21 mouse cellular contexts compared by ENCODE assay signal in the genomic region with DNA sequence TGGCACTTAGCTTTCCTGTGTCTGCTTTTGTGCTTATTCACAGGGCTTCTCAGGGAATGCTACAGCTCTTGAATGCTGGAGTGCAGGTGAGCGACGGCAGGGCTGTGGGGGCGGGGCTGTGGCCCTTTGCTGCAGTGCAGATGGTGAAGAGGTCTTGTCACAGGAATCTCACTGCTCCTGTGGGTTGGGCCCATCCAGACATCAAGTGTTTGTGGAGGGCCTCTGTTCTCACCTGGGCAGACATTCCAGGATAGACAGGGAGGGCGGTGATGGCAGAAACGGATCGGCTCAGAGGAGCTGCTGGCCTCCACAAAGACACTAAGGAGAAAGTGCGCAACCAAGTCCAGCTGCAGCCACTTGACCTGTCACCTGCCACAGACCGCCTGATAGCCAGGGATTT. TPM values are rescaled to one million over a fixed set of nuclear protein-coding genes. Genes with fewer than 3 reads are reported as not detected.
DNase-seq lines count a peak whose midpoint lies in the region; ATAC-seq lines count a peak whose summit lies in the region.
"Had no signal": no experiment of that assay in that cellular context is flagged by ENCODE, and none has a peak within 500 bp of the region (broad histone marks: within the 10 kb centered on the region; RNA-seq: fewer than 3 reads in every experiment).

No protein-coding gene starts in this region.

- H3K9ac ChIP-seq in heart, embryonic 11.5 days (ENCODE audit: low read depth, low read length): no peak overlapping the region
- no peak overlapping the region for H3K9ac ChIP-seq in lung, embryonic 15.5 days
- H3K9ac ChIP-seq: hindbrain, embryonic 15.5 days; liver, embryonic 12.5 days had no signal

- no peak overlapping the region for H3K27ac ChIP-seq in heart, embryonic 11.5 days (ENCODE audit: low read depth, low read length)
- H3K27ac ChIP-seq in limb, embryonic 10.5 days: peak overlapping the region; percentile 27
- H3K27ac ChIP-seq in lung, embryonic 15.5 days: peak overlapping the region; percentile 83
- H3K27ac ChIP-seq: forebrain, embryonic 10.5 days; hindbrain, embryonic 15.5 days; liver, embryonic 12.5 days; macrophage; midbrain, embryonic 10.5 days had no signal

- H3K4me1 ChIP-seq in heart, embryonic 11.5 days (ENCODE audit: control insufficient read depth, insufficient read depth, low read length): no peaks in the 10 kb centered on the region; the same call in none of the 2 replicates
- H3K4me1 ChIP-seq in limb, embryonic 10.5 days: peaks cover 59% of the 10 kb centered on the region
- peaks cover 43% of the 10 kb centered on the region for H3K4me1 ChIP-seq in lung, embryonic 15.5 days
- H3K4me1 ChIP-seq: hindbrain, embryonic 15.5 days had no signal

- intact Hi-C loops in heart, postnatal 14 days (cut with DNase I): no loop called here

- H3K9me3 ChIP-seq in heart, embryonic 11.5 days (replicated peaks; ENCODE audit: control insufficient read depth, low read length): no peaks in the 10 kb centered on the region
- no peaks in the 10 kb centered on the region for H3K9me3 ChIP-seq in limb, embryonic 10.5 days (replicated peaks)
- no peaks in the 10 kb centered on the region for H3K9me3 ChIP-seq in lung, embryonic 15.5 days
- H3K9me3 ChIP-seq: forebrain, embryonic 10.5 days; hindbrain, embryonic 15.5 days; liver, embryonic 12.5 days; midbrain, embryonic 10.5 days had no signal

- H3K36me3 ChIP-seq in heart, embryonic 11.5 days (ENCODE audit: control insufficient read depth, insufficient read depth, low read length): peaks cover 3% of the 10 kb centered on the region; the same call in 1 of the 2 replicates
- peaks cover 10% of the 10 kb centered on the region for H3K36me3 ChIP-seq in limb, embryonic 10.5 days
- no peaks in the 10 kb centered on the region for H3K36me3 ChIP-seq in lung, embryonic 15.5 days
- H3K36me3 ChIP-seq: hindbrain, embryonic 15.5 days had no signal

- no peak overlapping the region for H3K4me2 ChIP-seq in heart, embryonic 11.5 days
- no peak overlapping the region for H3K4me2 ChIP-seq in lung, embryonic 15.5 days
- H3K4me2 ChIP-seq: hindbrain, embryonic 15.5 days; liver, embryonic 12.5 days had no signal

- no peaks in the 10 kb centered on the region for H3K27me3 ChIP-seq in heart, embryonic 11.5 days (ENCODE audit: control insufficient read depth, insufficient read depth, low read length)
- H3K27me3 ChIP-seq in limb, embryonic 10.5 days (ENCODE audit: low read depth, poor library complexity, severe bottlenecking): no peaks in the 10 kb centered on the region
- no peaks in the 10 kb centered on the region for H3K27me3 ChIP-seq in lung, embryonic 15.5 days
- H3K27me3 ChIP-seq: hindbrain, embryonic 15.5 days; liver, embryonic 12.5 days had no signal

- WGBS in heart, embryonic 11.5 days (ENCODE audit: insufficient replicate concordance): 60% methylated on average over 8 of the region's 8 CpGs
- 74% methylated on average over 8 of the region's 8 CpGs for WGBS in limb, embryonic 10.5 days
- 53% methylated on average over 8 of the region's 8 CpGs for WGBS in lung, embryonic 15.5 days

- no peak overlapping the region for H3K4me3 ChIP-seq in heart, embryonic 11.5 days (ENCODE audit: low read depth, low read length)
- H3K4me3 ChIP-seq in limb, embryonic 10.5 days: no peak overlapping the region
- no peak overlapping the region for H3K4me3 ChIP-seq in lung, embryonic 15.5 days
- H3K4me3 ChIP-seq: forebrain, embryonic 10.5 days; hindbrain, embryonic 15.5 days; liver, embryonic 12.5 days; midbrain, embryonic 10.5 days had no signal

- DNase-seq in heart, postnatal 14 days: no peak
- DNase-seq in limb, embryonic 10.5 days (ENCODE audit: low spot score): no peak
- peak; percentile 86 for DNase-seq in lung, postnatal 36 days
- DNase-seq in T-cell, adult 2 months (ENCODE audit: low spot score): no peak
- DNase-seq in thymus, postnatal 14 days: no peak
- DNase-seq: adrenal gland, postnatal 25 days; cerebellum, adult 8-10 months; gastrocnemius, postnatal 36 days; kidney, adult 8-10 months; kidney, postnatal 14 days; layer of hippocampus, adult 9-11 months; right cerebral cortex, postnatal 14 days; spleen, adult 18-20 months had no signal

- ATAC-seq in heart, embryonic 11.5 days (replicated peaks; ENCODE audit: insufficient number of reproducible peaks, low FRiP score, low TSS enrichment): 0 out of 2 replicates have a peak, but pooled peaks have one; percentile 15
- peak; percentile 64; the same call in 1 of the 2 replicates for ATAC-seq in lung, embryonic 15.5 days (ENCODE audit: borderline replicate concordance, extremely low read depth, low FRiP score, low TSS enrichment)
- ATAC-seq: CD4-positive, CD25-positive, alpha-beta regulatory T cell, adult 4 months; liver, embryonic 12.5 days had no signal

RNA-seq across cellular contexts. Expression of gene Dusp7, which starts 42.2 kb away (rescaled TPM):
- polyA plus RNA-seq in heart, embryonic 11.5 days (2014; fragmentation: Nextera tagmentation; extraction: Ambion mirVana): 19.8 and 22.0 TPM in 2 replicates
- 10 to 100 TPM; 53.2 to 53.9 TPM for total RNA-seq in heart, postnatal 14 days (2021)
- polyA plus RNA-seq in limb, embryonic 10.5 days (2016; fragmentation: Nextera tagmentation; extraction: Ambion mirVana): 43.1 and 44.9 TPM in 2 replicates
- polyA plus RNA-seq in lung, embryonic 15.5 days (2015; fragmentation: Nextera tagmentation; extraction: Ambion mirVana): 16.5 and 17.5 TPM in 2 replicates

RNA-seq across cellular contexts. Expression of gene Poc1a, which starts 45.4 kb away (rescaled TPM):
- 28.4 and 31.1 TPM in 2 replicates for polyA plus RNA-seq in heart, embryonic 11.5 days (2014; fragmentation: Nextera tagmentation; extraction: Ambion mirVana)
- total RNA-seq in heart, postnatal 14 days (2021): 1 to 10 TPM; 4.3 to 4.8 TPM
- 42.9 and 43.9 TPM in 2 replicates for polyA plus RNA-seq in limb, embryonic 10.5 days (2016; fragmentation: Nextera tagmentation; extraction: Ambion mirVana)
- polyA plus RNA-seq in lung, embryonic 15.5 days (2015; fragmentation: Nextera tagmentation; extraction: Ambion mirVana): 29.5 and 32.0 TPM in 2 replicates
